Mouse (Mus musculus): ENCODE data around the gene Paqr7.

Gene Paqr7

GRCm38 (mm10) chr4:134496595-134497210, at the start of gene Paqr7:
Gene Paqr7 (plus strand): TSS chr4:134496697.
- peak; percentile 99 for DNase-seq

- no peak for DNase-seq
Observed at GRCm38 (mm10) chr4:134447966-134448365, 48.5 kb upstream of the Paqr7 start.

GRCm38 (mm10) chr4:134449595-134450391, 46.7 kb upstream of the Paqr7 start:
- no peak for DNase-seq

- DNase-seq: peak; percentile 95
Observed at GRCm38 (mm10) chr4:134450392-134451195, 45.9 kb upstream of the Paqr7 start.

- DNase-seq: no peak
Observed at GRCm38 (mm10) chr4:134451484-134451883, 45.0 kb upstream of the Paqr7 start.

GRCm38 (mm10) chr4:134453619-134454400, 42.7 kb upstream of the Paqr7 start:
- DNase-seq: no peak

DNA sequence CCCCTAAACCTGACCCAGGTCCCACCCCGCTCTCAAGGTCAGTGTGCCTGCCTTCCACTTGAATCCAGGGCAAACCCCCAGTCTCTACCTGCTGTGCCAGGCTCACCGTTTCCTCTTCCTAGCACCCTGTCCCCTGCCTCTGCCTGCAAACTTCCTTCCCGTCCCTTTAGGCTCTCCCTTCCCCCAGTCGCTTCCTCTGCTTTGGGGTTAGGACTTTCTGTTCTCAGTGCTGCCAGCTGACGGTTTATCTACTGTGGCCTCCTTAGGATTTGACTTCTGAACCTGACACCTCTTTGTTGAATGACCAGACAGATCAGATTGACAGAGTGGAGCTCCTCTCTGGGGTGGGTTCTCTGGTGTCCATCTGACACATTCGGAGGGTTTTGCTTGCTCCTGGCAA, 41.2 kb upstream of the Paqr7 start:
- DNase-seq: peak; percentile 93

GRCm38 (mm10) chr4:134457130-134457825, 39.2 kb upstream of the Paqr7 start:
- no peak for DNase-seq

- no peak for DNase-seq
Observed at GRCm38 (mm10) chr4:134458856-134459255, 37.6 kb upstream of the Paqr7 start.

GRCm38 (mm10) chr4:134460277-134460676, 36.2 kb upstream of the Paqr7 start:
- DNase-seq: no peak

DNA sequence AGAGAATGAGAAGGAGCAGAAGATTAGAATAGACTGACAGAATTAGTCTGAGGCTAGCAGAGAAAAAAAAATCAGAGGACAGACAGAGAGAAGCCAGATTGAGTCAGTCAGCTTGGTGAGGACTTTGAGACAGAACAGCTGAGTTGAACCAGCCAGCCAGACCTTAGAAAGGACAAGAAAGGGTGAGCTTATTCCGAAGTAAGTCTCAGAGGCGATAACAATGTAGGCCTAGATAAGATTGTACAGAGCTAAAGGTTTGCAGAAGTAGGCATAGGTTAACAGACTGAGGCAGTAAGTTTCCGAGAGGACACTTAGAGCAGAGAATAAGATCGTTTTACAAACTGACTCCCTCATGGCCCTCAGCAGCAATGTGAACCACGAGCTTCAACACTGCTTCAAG, 35.2 kb upstream of the Paqr7 start:
- no peak for DNase-seq

GRCm38 (mm10) chr4:134465789-134466188, 30.7 kb upstream of the Paqr7 start:
- DNase-seq: no peak

DNA sequence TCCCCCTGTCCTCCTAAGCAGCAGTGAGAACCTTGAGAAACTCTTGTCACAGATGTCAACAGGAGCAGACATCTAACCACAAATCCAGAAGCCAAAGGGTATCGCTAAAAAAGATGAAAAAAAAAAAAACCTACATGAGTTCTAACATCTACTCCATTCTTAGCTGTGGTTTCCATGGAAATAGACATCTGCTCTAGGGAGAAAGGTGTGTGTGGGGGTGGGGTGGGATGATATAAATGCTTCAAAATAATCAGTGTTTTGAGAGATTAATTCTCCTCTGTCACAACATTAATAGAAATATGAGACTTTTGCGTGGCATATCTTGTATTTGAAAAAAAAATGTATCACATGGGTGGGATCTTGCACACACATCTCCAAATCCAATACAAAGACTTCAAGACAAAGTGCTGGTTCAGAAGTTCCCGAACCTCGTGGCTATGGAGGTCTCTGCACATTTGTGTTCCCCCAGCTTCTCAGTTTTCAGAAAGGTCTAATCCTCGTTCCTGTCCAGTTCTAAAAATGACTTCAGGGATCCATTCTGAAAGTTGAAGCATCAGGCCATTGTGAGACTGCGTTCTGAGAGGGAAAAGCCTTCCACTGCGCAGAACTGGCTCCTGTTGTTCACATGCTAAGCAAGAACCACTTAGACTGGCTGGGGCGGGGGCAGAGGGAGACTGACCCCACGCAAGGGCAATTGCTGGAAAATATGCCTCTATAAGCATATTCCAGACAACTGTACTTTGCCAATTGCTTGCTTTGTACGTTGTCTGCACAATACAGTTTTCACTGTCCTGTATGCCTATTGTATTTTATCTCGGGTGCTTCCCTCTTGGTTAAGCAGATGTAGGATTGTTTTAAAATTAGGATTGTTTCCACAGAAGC, 29.9 kb upstream of the Paqr7 start:
- no peak for DNase-seq

GRCm38 (mm10) chr4:134467435-134468214, 28.9 kb upstream of the Paqr7 start:
- peak; percentile 95 for DNase-seq

GRCm38 (mm10) chr4:134468215-134468575, 28.3 kb upstream of the Paqr7 start, which contains the start of gene Stmn1:
Gene Stmn1 (plus strand): TSS chr4:134468320.
- peak; percentile 99 for DNase-seq

GRCm38 (mm10) chr4:134468578-134469266, 27.8 kb upstream of the Paqr7 start:
- DNase-seq: peak; percentile 99

DNA sequence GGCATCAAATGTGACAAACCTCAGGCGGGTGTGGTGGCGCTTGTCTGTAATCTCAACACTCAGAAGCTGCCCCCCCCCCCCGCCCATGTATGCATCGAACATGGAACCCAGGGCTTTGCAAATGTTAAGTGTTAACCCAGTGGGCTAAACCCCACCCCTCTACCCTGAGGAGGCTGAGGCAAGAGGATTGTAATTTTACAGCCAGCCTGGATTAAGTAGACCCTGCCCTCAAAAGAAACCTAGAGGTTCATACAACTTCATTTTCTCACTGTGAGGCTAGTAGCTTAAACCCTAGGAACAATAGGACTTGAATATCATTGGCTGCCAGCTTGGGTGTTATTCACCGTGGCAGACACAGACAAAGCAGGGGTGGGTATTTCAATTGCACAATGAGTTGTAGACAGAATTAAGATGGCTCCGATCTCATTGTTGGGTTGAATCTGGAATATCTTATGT, 27.1 kb upstream of the Paqr7 start:
- DNase-seq: no peak

GRCm38 (mm10) chr4:134469985-134470384, 26.5 kb upstream of the Paqr7 start:
- no peak for DNase-seq

DNA sequence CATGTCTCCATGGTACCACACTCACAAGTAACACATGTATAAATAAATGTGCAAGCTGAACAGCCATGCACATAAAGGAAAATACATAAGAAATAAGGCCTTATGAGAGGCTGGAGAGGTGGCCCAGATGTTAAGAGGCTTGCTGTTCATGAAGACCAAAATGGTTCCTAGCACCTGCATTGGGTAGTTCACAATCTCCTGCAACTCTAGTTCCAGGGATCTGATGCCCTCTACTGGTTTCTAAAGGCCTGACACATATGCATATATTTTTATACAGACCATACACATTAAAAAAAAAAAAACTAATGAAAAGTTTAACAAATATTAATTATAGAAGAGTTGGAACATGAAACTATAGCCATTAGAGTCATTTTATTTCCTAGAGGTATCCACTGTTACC, 25.0 kb upstream of the Paqr7 start:
- DNase-seq: no peak

DNA sequence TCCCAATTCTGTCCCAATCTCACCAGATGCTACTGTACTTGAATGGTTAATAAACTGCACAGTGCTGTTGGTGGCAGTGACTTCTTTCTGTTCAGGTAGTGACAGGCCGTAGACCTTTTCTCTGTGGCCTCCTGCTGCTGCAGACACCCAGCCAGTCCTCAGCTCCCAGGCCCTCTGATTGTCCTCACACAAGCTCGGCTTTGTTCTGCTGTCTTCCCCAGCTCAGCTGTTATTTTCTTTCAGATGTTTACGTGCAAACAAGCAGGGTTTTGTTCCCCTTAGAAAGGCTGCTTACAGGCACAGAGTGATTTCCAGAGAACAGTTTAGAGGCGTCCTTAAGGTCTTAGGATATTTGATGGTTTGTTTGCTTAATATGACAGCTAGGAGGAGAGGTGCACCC, 22.7 kb upstream of the Paqr7 start:
- DNase-seq: no peak
